Mouse (Mus musculus): ENCODE data around the gene Slc30a4. TPM values are rescaled to one million over a fixed set of nuclear protein-coding genes. Genes with fewer than 3 reads are reported as not detected.

The Slc30a4 gene
- polyA plus RNA-seq, 1 experiment from 2014 or later: 6.1 TPM

- ATAC-seq (replicated peaks): no peak
- Histone ChIP-seq H3K9me3 (no peaks in the 10 kb centered on the region), H3K4me1 (no peaks in the 10 kb centered on the region), H3K4me2 (no peak overlapping the region), H3K4me3 (no peak overlapping the region), H3K36me3 (replicated peaks) (no peaks in the 10 kb centered on the region), H3K27ac (no peak overlapping the region), H3K27me3 (replicated peaks) (no peaks in the 10 kb centered on the region), H3K9ac (no peak overlapping the region)
- WGBS: 78% methylated on average over 5 of the region's 5 CpGs
These were observed 30.7 kb downstream of the Slc30a4 start for GRCm38 (mm10) chr2:122671714-122672113.

GRCm38 (mm10) chr2:122667856-122668255 lies 34.6 kb downstream of the Slc30a4 start:
- no peak overlapping the region for H3K4me2 ChIP-seq
- ATAC-seq (replicated peaks): no peak
- H3K36me3 ChIP-seq (replicated peaks): no peaks in the 10 kb centered on the region
- no peaks in the 10 kb centered on the region for H3K9me3 ChIP-seq
- H3K4me1 ChIP-seq: no peaks in the 10 kb centered on the region
- no peak overlapping the region for H3K27ac ChIP-seq
- 45% methylated on average over 5 of the region's 5 CpGs for WGBS
- no peak overlapping the region for H3K4me3 ChIP-seq
- no peaks in the 10 kb centered on the region for H3K27me3 ChIP-seq (replicated peaks)
- H3K9ac ChIP-seq: no peak overlapping the region

- H3K36me3 ChIP-seq (replicated peaks): no peaks in the 10 kb centered on the region
These were observed 36.2 kb downstream of the Slc30a4 start for GRCm38 (mm10) chr2:122665973-122666875.

GRCm38 (mm10) chr2:122665253-122665972 lies 37.0 kb downstream of the Slc30a4 start:
- Histone ChIP-seq H3K36me3 (replicated peaks) (no peaks in the 10 kb centered on the region), H3K27ac (no peak overlapping the region), H3K9ac (no peak overlapping the region), H3K27me3 (replicated peaks) (no peaks in the 10 kb centered on the region), H3K4me1 (no peaks in the 10 kb centered on the region), H3K4me2 (no peak overlapping the region), H3K9me3 (no peaks in the 10 kb centered on the region), H3K4me3 (no peak overlapping the region)
- no peak for ATAC-seq (replicated peaks)
- WGBS: 66% methylated on average over 6 of the region's 6 CpGs

More at GRCm38 (mm10) chr2:122665973-122666875, 36.2 kb downstream of the Slc30a4 start:
- no peak overlapping the region for H3K4me2 ChIP-seq
- no peaks in the 10 kb centered on the region for H3K9me3 ChIP-seq
- 52% methylated on average over 12 of the region's 12 CpGs for WGBS
- ATAC-seq (replicated peaks): no peak
- H3K4me1 ChIP-seq: no peaks in the 10 kb centered on the region
- no peak overlapping the region for H3K4me3 ChIP-seq
- H3K27me3 ChIP-seq (replicated peaks): no peaks in the 10 kb centered on the region
- no peak overlapping the region for H3K27ac ChIP-seq
- no peak overlapping the region for H3K9ac ChIP-seq

GRCm38 (mm10) chr2:122659825-122660224 lies 42.6 kb downstream of the Slc30a4 start:
- H3K4me2 ChIP-seq: no peak overlapping the region
- no peak overlapping the region for H3K27ac ChIP-seq
- no peaks in the 10 kb centered on the region for H3K4me1 ChIP-seq
- H3K27me3 ChIP-seq (replicated peaks): no peaks in the 10 kb centered on the region
- ATAC-seq (replicated peaks): no peak
- WGBS: 89% methylated on average over 7 of the region's 7 CpGs
- no peak overlapping the region for H3K9ac ChIP-seq
- no peaks in the 10 kb centered on the region for H3K36me3 ChIP-seq (replicated peaks)
- H3K9me3 ChIP-seq: no peaks in the 10 kb centered on the region
- H3K4me3 ChIP-seq: no peak overlapping the region

GRCm38 (mm10) chr2:122657707-122658524 lies 44.5 kb downstream of the Slc30a4 start:
- no peak for ATAC-seq (replicated peaks)

GRCm38 (mm10) chr2:122656767-122657166 lies 45.7 kb downstream of the Slc30a4 start:
- H3K27me3 ChIP-seq (replicated peaks): no peaks in the 10 kb centered on the region

More at GRCm38 (mm10) chr2:122657707-122658524, 44.5 kb downstream of the Slc30a4 start:
- no peak overlapping the region for H3K4me3 ChIP-seq
- no peaks in the 10 kb centered on the region for H3K27me3 ChIP-seq (replicated peaks)
- WGBS: 91% methylated on average over 11 of the region's 11 CpGs
- no peaks in the 10 kb centered on the region for H3K9me3 ChIP-seq
- no peak overlapping the region for H3K27ac ChIP-seq
- no peak overlapping the region for H3K4me2 ChIP-seq
- H3K4me1 ChIP-seq: no peaks in the 10 kb centered on the region
- no peak overlapping the region for H3K9ac ChIP-seq
- no peaks in the 10 kb centered on the region for H3K36me3 ChIP-seq (replicated peaks)

GRCm38 (mm10) chr2:122656052-122656451 lies 46.4 kb downstream of the Slc30a4 start:
- Histone ChIP-seq H3K36me3 (replicated peaks) (no peaks in the 10 kb centered on the region), H3K9me3 (no peaks in the 10 kb centered on the region), H3K4me2 (no peak overlapping the region), H3K9ac (no peak overlapping the region), H3K27me3 (replicated peaks) (no peaks in the 10 kb centered on the region), H3K4me1 (no peaks in the 10 kb centered on the region), H3K4me3 (no peak overlapping the region), H3K27ac (no peak overlapping the region)
- ATAC-seq (replicated peaks): no peak
- WGBS: 64% methylated on average over 2 of the region's 2 CpGs

More at GRCm38 (mm10) chr2:122656767-122657166, 45.7 kb downstream of the Slc30a4 start:
- Histone ChIP-seq H3K4me1 (no peaks in the 10 kb centered on the region), H3K4me2 (no peak overlapping the region), H3K27ac (no peak overlapping the region), H3K4me3 (no peak overlapping the region), H3K36me3 (replicated peaks) (no peaks in the 10 kb centered on the region), H3K9me3 (no peaks in the 10 kb centered on the region), H3K9ac (no peak overlapping the region)
- 60% methylated on average over 9 of the region's 9 CpGs for WGBS
- ATAC-seq (replicated peaks): no peak

- 77% methylated on average over 17 of the region's 17 CpGs for WGBS
- Histone ChIP-seq H3K36me3 (replicated peaks) (no peaks in the 10 kb centered on the region), H3K9me3 (no peaks in the 10 kb centered on the region), H3K4me3 (no peak overlapping the region), H3K27me3 (replicated peaks) (no peaks in the 10 kb centered on the region), H3K4me2 (no peak overlapping the region), H3K4me1 (no peaks in the 10 kb centered on the region), H3K9ac (no peak overlapping the region), H3K27ac (no peak overlapping the region)
- ATAC-seq (replicated peaks): no peak
These were observed 50.1 kb downstream of the Slc30a4 start for GRCm38 (mm10) chr2:122652096-122653084.

GRCm38 (mm10) chr2:122638673-122639072 lies 63.8 kb downstream of the Slc30a4 start:
- 50% methylated on average over 5 of the region's 5 CpGs for WGBS
- ATAC-seq (replicated peaks): no peak
- Histone ChIP-seq H3K36me3 (replicated peaks) (no peaks in the 10 kb centered on the region), H3K4me1 (peaks cover 6% of the 10 kb centered on the region; the same call in 1 of the 2 replicates), H3K4me3 (no peak overlapping the region), H3K9me3 (no peaks in the 10 kb centered on the region), H3K4me2 (no peak overlapping the region), H3K9ac (no peak overlapping the region), H3K27ac (no peak overlapping the region), H3K27me3 (replicated peaks) (peaks cover 20% of the 10 kb centered on the region; the same call in 1 of the 2 replicates)

GRCm38 (mm10) chr2:122638029-122638428 lies 64.4 kb downstream of the Slc30a4 start:
- Histone ChIP-seq H3K9ac (peak overlapping the region; percentile 30; the same call in 1 of the 2 replicates), H3K4me1 (peaks cover 6% of the 10 kb centered on the region; the same call in 1 of the 2 replicates), H3K9me3 (no peaks in the 10 kb centered on the region), H3K27me3 (replicated peaks) (peaks cover 20% of the 10 kb centered on the region; the same call in 1 of the 2 replicates), H3K36me3 (replicated peaks) (peaks cover 6% of the 10 kb centered on the region; the same call in 1 of the 2 replicates), H3K4me2 (peak overlapping the region; percentile 79), H3K27ac (no peak overlapping the region), H3K4me3 (peak overlapping the region; percentile 42)
- no peak for ATAC-seq (replicated peaks)
- WGBS: 36% methylated on average over 12 of the region's 12 CpGs
